Mouse (Mus musculus): ENCODE results near the gene Igfbp6.

Gene Igfbp6

GRCm38 (mm10) chr15:102108651-102109525, 35.3 kb upstream of the Igfbp6 start:
- peak; percentile 80 to 87 for DNase-seq

- DNase-seq: no peak
Measured at GRCm38 (mm10) chr15:102110271-102110670, 33.9 kb upstream of the Igfbp6 start.

- DNase-seq: no peak
Measured at GRCm38 (mm10) chr15:102110701-102111494, 33.3 kb upstream of the Igfbp6 start.

GRCm38 (mm10) chr15:102111495-102111829, 32.7 kb upstream of the Igfbp6 start:
- peak in 1 of 2 experiments; percentile 35 for DNase-seq

- no peak for DNase-seq
Measured at GRCm38 (mm10) chr15:102112181-102112580, 32.0 kb upstream of the Igfbp6 start.

GRCm38 (mm10) chr15:102112827-102113226, 31.3 kb upstream of the Igfbp6 start:
- DNase-seq: no peak

GRCm38 (mm10) chr15:102113674-102114073, 30.5 kb upstream of the Igfbp6 start:
- DNase-seq: no peak

GRCm38 (mm10) chr15:102114651-102115260, 29.4 kb upstream of the Igfbp6 start:
- no peak for DNase-seq

- DNase-seq: no peak
Measured at GRCm38 (mm10) chr15:102115731-102116231, 28.4 kb upstream of the Igfbp6 start.

- peak in 1 of 2 experiments; percentile 38 for DNase-seq
Measured at GRCm38 (mm10) chr15:102116753-102117415, 27.3 kb upstream of the Igfbp6 start.

GRCm38 (mm10) chr15:102117461-102118443, 26.4 kb upstream of the Igfbp6 start:
- peak; percentile 79 to 81 for DNase-seq

- no peak for DNase-seq
Measured at GRCm38 (mm10) chr15:102118591-102118990, 25.6 kb upstream of the Igfbp6 start.

GRCm38 (mm10) chr15:102119121-102119830, 24.9 kb upstream of the Igfbp6 start:
- DNase-seq: no peak

- no peak for DNase-seq
Measured at GRCm38 (mm10) chr15:102119831-102120170, 24.4 kb upstream of the Igfbp6 start.

- DNase-seq: peak in 1 of 2 experiments; percentile 55
Measured at GRCm38 (mm10) chr15:102120530-102120929, 23.6 kb upstream of the Igfbp6 start.

GRCm38 (mm10) chr15:102126303-102126702, 17.9 kb upstream of the Igfbp6 start:
- peak; percentile 83 to 87 for DNase-seq

GRCm38 (mm10) chr15:102133314-102133713, 10.8 kb upstream of the Igfbp6 start:
- DNase-seq: peak in 1 of 2 experiments; percentile 58

- DNase-seq: no peak
Measured at GRCm38 (mm10) chr15:102134709-102135108, 9.5 kb upstream of the Igfbp6 start.

GRCm38 (mm10) chr15:102135522-102136128, 8.5 kb upstream of the Igfbp6 start:
- DNase-seq: no peak

GRCm38 (mm10) chr15:102136129-102136758, 7.9 kb upstream of the Igfbp6 start, which contains the start of gene Spryd3:
Gene Spryd3 (minus strand): TSS chr15:102136234.
- DNase-seq: peak; percentile 96 to 97

Measured in kidney, postnatal 36 days (tissue).